Mouse (Mus musculus) kidney, postnatal 25 days (tissue): Measurements from ENCODE around the gene Kcne1.
A peak's percentile ranks its signal among the peaks of the same experiment; 100 is the strongest.

Experiments
- DNase-seq, 2 experiments: peaks; one replicate each; pipeline ENCODE4 v3.0.0; 2021; ENCODE audit warnings: mixed read lengths in 2 of 2

Kcne1 gene

DNA sequence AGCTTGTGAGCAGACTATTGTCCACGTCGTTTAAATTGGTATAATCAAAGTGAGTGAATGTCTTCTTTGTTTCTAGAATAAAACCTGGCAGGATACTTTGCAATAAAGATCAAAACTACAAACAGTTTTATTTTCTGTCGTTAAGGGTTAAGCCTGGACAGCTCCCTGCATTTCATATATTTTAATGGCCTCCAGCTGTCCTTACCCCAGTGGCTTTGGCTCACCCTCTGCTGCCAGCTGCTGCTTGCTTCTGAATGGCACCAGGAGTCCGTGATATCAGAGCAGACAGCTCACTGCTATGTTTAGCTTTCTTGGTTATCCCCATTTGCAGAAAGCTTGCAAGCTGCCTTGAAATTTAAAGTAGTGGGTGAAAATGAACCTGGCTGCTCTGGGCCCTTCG lies 57.3 kb downstream of the Kcne1 start:
- DNase-seq: no peak

GRCm38 (mm10) chr16:92301412-92301806 lies 57.9 kb downstream of the Kcne1 start:
- peak; percentile 32 to 55 for DNase-seq

DNA sequence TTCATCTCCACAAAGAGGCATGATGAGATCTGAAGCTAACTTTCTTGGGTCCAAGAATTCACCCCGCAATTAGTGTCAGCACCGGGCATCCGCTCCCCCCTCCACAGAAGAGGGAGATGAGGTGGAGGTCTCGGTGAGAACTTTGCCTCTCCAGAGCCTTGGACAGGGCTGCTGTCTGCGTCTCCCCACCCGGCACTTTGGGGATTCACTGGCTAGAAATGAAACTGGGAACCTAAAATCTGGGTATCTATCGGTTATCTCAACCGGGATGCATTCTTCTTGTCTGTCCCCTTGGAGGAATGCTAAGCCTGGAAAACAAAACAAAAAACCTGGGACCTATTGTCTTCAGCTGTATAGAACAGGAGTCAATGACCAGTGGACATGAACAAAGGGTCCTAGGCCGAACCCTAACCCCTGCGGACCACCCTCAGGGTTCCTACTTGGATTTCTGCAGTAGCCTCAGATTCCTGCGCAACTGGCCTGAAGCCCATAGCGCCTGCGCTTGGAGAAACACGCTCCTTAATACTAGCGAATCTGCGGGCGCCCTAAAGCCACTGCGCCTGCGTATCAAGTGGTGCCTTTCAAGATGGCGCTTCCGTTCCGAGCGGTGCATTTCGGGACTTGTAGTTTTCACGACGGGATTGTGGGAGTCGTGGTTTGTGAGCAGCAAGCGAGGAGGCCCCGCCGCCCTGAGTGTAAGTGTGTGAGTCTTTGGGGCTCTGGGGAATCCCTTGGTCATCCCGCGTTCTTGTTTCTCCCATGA lies 58.4 kb downstream of the Kcne1 start, which contains the start of gene Smim11:
Gene Smim11, plus strand, starts transcription at position 638 of the 763 bp plus-strand sequence.
- peak; percentile 96 to 97 for DNase-seq
